Mouse (Mus musculus) left cerebral cortex, postnatal 4 days (tissue): ENCODE data around the gene Cep97. TPM values are rescaled to one million over a fixed set of nuclear protein-coding genes. Genes with fewer than 3 reads are reported as not detected.
"Not testable (repeated sequence)": the region's sequence is repeated elsewhere in the genome, so short reads cannot be mapped to it uniquely, and the experiment has no call there.

ENCODE experiments used
- DNase-seq: peaks from one replicate; pipeline ENCODE4 v3.0.0-alpha.2; 2022
- intact Hi-C: fragments of 180-260 bp; cut with DNase I; formaldehyde crosslinking; loops from one replicate; pipeline ENCODE4 v1.15.1; 2025
- total RNA-seq, 2 experiments: library from RNA; stranded (reverse); gene quantifications; 2 replicates each; pipeline ENCODE4 v1.2.3; 2021

The Cep97 gene
- total RNA-seq, 2 experiments from 2014 or later, result 8.9 to 11.2 TPM

DNA sequence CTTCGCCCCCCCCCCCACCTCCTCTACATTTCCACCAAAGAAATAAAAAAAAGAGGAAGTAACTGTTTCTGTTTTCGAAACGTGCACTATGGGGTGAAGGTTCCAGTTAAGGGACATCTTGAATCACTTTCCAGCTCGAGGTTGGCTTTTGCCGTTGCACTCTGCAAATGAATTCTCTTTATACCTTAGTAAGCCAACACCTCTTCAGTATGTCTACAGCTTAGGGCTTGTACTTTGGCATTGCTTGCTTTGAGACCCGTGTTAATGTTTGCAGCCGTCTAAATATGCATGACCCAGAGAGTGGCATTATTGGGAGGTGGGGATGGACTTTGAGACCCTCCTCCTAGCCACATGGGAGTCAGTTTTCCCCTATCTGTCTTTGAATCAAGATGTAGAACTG, 42.2 kb downstream of the Cep97 start:
- intact Hi-C loops, result no loop called here
- no peak for DNase-seq

DNA sequence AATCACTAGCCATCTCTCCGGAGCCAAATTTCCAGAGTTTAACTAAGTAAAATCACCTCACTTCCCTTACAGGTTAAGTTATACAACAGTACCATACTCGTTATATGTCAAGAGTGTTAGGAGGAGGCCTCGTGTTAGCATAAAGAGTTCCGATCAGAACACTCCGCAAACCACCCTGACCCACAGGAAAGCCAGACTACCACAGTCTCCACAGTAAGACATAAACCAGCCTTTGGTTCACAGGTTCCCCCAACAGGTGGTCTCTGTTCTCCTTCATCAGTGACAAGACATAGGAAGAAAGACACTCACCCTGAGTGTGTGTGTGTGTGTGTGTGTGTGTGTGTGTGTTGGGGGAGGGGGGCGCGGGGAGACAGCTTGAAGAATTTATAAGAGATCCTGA, 43.3 kb downstream of the Cep97 start:
- intact Hi-C loops, result no loop called here
- DNase-seq, result no peak

DNA sequence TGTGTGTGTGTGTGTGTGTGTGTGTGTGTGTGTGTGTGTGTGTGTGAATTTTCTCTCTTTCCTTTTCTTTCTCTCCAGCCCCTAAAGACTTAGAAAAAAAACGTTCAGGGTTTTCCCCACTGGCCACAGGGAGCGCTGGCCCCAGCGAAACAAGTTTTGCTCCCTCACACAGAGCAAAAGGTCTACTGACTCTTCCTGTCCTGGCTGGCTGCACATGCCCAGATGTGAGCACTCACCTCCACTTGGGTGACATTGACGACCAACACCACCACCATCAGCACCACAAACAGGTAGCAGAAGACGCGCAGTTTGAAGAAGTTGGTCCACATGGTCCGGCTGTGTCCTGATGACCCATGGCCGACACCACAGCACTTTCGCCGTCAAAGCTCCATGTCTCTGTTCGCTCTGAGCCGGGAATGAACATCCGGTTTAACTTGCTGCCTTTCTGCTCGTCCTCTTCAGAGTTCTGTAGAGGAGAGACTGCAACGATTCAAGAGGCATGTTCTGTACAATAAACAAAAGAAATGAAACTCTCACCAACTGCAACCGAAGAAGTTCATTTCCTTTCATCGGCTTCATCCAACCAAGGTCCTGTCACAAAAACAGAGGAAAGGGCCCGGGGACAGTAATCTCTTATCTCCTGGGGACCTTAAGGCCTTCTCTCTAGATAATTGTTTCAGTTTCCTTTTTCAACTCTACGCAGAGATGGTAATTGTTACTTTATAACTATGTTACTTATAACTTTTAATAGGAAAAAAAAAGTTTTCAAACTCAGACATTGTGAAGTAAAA, 44.1 kb downstream of the Cep97 start:
- intact Hi-C loops, result no loop called here
- no peak for DNase-seq

DNA sequence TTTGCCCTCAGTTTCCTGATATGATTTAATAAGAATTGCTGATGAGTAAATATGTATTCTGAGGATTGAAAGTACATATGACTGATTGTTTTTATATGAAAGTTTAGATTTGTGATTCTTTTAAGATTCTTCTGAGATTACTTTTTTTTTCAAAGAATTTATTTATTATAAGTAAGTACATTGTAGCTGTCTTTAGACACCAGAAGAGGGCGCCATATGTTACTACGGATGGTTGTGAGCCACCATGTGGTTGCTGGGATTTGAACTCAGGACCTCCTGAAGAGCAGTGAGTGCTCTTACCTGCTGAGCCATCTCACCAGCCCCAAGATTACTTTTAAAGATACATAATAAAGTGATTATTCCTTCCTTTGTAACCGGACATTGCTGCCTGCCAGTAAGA, 45.2 kb downstream of the Cep97 start:
- intact Hi-C loops, result no loop called here
- no peak for DNase-seq

GRCm38 (mm10) chr16:55888584-55888960, 46.1 kb downstream of the Cep97 start:
- intact Hi-C loops, result no loop called here
- no peak for DNase-seq

- intact Hi-C loops, result no loop called here
- DNase-seq, result no peak
These were observed 46.7 kb downstream of the Cep97 start for GRCm38 (mm10) chr16:55887814-55888583.

GRCm38 (mm10) chr16:55884246-55884645, 50.4 kb downstream of the Cep97 start:
- intact Hi-C loops, result no loop called here
- no peak for DNase-seq

DNA sequence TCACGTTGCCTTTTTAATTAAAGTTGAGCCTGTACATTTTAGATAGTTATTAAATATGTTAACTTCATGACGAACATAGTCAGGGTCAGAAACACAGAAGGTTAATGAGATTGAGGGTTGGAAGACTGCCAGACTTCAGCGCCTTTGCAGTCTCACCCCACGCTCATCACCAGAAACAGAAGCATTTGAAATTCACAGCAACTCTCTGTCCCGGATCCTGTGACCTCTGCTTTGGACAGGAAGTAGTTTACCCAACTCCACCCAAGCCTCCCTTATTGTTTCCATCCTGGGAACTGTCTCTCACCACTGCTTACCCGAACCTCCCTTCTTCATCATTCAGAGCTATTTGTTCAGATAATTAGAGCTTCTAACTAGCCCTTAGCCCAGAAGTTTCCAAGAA, 58.6 kb downstream of the Cep97 start:
- intact Hi-C loops, result no loop called here
- DNase-seq, result no peak

DNA sequence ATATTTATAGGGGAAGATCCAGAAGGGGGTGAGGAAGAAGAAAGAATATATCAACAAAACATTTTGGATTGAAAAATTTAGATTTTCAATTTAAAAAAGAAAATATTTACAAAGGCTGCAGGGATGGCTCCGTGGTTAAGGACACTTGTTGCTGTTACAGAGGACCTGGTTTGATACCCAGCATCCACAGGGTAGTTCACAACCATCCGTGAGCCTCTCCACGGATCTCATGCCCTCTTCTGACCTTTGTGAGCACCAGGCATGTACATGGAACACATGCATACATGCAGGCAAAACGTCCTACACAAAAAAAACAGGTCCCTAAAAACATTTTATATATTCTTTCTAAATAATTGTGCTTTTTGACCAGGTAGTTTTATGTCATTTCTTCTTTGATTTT, 70.8 kb downstream of the Cep97 start:
- intact Hi-C loops, result no loop called here
- DNase-seq, result no peak

DNA sequence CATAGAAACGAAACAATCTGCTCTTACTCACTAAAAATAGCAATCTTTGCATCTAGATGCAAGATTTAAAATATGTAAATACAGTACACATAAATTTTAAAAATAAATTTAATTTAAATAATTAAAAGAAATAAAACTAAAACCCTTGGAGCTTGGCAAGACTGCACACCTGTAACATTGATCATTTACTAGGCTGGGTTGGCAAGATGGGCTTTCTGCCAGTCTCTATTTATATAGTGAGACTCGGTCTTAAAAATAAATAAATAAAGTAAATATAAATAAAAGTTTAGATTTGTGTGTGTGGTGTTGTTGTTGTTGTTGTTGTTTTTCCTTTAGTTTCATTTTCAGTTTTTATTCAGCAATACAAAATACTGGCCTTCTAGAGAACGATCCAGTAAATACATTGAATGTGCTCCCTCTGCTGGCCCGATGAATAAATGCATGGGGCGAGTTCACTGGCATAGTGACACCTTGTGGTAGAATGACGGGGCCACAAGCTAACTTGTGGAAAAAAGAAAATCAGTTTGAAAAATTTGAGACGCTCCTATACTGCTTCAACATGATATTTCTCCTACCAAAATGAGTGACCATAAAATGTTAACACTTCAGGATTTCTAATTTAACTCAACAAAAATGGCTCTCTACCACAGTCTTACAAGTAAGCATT, 71.4 kb downstream of the Cep97 start:
- DNase-seq, result peak; percentile 56

DNA sequence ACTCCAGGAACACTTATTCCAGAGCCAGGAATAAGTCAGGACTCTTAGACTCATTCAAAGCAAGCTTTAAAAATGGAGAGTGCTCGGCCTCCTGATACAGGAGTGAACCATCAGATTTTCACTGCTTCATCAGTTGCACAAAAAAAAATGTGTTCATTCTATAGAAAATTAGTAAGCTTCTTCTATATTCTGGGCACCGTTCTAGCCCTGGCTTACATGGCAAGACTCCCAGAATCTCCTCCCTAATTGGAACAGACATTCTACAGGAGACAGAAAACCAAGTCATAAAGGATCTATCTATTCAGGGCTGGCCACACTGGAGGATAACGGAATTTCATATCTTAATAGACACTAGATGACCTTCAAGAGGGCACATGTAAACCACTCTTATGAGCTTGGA, 73.6 kb downstream of the Cep97 start:
- intact Hi-C loops, result no loop called here
- DNase-seq, result no peak

More for the DNA sequence above, 71.4 kb downstream of the Cep97 start:
- intact Hi-C loops, result no loop called here

DNA sequence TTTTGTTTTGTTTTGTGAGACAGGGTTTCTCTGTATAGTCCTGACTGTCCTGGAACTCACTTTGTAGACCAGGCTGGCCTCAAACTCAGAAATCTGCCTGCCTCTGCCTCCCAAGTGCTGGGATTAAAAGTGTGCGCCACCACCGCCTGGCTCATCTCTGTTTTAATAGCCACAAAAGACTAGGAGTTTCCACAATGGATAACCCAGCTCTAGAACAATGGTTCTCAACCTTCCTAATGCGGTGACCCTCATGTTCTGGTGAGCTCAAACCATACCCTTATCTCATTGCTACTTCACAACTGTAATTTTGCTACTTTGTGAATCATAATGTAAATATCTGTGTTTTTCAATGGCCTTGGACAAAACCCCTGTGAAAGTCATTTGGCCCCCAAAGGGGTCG, 75.2 kb downstream of the Cep97 start:
- DNase-seq, intact Hi-C loops: not testable (repeated sequence)

DNA sequence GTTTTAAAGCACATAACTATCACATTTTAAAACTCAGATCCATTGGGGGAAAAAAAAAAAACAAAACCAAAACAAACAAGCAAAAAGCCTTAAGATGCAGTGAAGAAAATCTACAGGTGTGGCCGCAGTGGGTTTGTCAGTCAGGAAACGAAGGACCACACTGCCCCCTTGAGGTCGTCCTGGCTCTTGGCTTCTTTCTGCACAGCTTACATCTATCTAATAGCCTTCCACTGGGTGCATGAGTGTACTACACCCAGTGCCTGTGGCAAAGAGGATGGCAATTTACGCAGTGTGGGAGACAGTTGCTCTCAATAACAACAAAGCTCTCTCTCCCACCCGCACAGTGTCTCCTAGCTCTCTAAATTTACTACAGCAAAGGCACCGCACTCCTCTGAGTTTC, 76.2 kb downstream of the Cep97 start:
- intact Hi-C loops, result no loop called here
- peak; percentile 67 for DNase-seq

DNA sequence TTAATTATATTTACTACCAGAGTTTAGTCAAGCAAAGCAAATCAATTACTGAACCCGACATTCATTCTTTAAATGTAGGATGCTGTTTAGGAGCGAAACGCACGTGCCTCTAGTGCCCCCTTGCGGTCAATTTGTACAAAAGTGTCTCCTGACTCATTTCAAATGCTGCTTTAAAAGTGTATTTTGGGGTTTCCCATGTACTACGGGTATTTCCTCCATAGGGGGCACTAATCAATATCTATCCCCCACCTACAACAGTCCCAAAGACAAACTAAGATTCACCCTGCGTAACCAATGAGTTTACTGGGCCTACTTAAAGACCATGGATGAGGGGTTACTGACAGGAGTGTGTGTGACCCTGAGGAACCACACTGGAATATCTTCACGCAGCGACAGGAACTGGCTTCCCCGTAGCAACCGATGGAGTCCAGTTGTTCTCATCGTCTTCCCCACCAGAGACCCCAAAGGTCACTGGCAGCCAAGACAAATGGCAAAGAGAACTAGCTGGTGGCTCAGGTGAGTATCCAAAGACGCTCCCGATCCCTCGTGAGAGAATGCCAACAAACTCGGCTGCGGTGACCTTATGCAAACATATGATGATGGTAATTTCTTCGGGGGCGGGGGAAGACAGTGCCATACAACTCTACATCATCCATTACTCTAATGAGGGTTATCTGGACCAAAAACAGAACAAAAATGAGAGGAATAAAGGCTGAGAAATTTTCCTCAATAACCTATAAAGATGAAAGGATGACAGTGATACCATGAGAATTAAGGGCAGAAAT, 81.5 kb downstream of the Cep97 start:
- intact Hi-C loops, result no loop called here
- DNase-seq, result peak; percentile 79

DNA sequence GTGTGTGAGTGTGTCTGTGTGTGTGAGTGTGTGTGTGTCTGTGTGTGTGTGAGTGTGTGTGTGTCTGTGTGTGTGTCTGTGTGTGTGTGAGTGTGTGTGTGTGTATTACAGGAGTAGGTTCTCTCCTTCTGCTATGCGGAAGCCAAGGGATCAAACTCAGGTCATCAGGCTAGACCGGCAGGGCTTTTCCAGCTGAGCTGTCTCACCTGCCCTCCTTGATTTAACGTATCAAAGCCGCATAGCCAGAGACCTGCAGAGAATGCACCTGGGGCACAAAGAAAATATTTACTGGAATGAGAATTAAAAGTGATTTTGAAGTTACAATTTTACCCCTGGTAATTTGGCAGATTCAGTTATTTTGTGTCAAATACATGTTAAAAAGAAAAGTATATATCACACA, 82.1 kb downstream of the Cep97 start:
- DNase-seq, result no peak
- intact Hi-C loops, result no loop called here

- no peak for DNase-seq
- intact Hi-C loops, result loop anchor here (2.0 kb wide), 1 partner anchor 372 kb away; no protein-coding TSS in a partner anchor
These were observed 84.2 kb downstream of the Cep97 start for GRCm38 (mm10) chr16:55850485-55850884.

Other genes with a start within 250 kb of the Cep97 start
- gene Nfkbiz, start 96.0 kb downstream of the Cep97 start, total RNA-seq, result 1 to 10 TPM; 2.3 to 2.5 TPM
- 1 to 10 TPM; 5.6 to 6.2 TPM for gene Nxpe3, start 39.6 kb downstream of the Cep97 start, total RNA-seq
- 100 to 1,000 TPM; 527 to 578 TPM for gene Rpl24, start 31.4 kb upstream of the Cep97 start, total RNA-seq
- gene Zbtb11, start 39.0 kb upstream of the Cep97 start, total RNA-seq, result 10 to 100 TPM; 29.1 to 31.8 TPM
- 100 to 1,000 TPM; 114 to 118 TPM for gene Pcnp, start 94.9 kb upstream of the Cep97 start, total RNA-seq
- 10 to 100 TPM; 10.3 to 11.2 TPM for gene Trmt10c, start 103.0 kb upstream of the Cep97 start, total RNA-seq
- gene Senp7, start 113.5 kb upstream of the Cep97 start, total RNA-seq, result 10 to 100 TPM; 54.3 to 65.4 TPM